Mouse (Mus musculus): ENCODE measurements around the gene Ipo9.

DNA sequence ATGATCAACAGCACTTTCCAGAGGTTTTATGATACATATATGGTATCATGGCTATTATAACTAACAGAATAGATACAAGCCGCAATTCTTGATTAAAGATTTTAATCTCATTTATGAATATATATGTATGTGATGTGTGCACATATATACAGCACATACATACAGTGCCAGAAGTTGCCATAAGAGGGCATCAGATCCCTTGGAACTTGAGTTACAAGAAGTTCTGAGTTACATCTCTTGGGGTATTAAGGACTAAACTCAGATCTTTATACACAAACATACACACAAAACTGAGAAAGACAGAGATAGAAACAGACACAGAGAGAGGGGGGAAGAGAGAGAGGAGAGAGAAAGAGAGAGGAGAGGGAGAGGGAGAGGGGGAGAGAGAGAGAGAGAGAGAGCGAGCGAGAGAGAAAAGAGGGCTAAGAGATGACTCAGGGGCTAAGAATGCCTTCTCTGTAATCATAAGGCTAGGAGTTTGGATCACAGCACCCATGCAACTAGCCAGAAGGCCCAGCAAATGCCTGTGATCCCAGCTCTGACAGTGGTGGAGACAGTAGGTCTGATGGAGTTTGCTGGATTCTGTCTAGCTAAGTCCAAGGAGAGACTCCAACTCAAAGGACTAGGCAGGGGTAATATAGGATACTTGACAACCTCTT, 28.7 kb downstream of the Ipo9 start:
- TF ChIP-seq CTCF (IDR thresholded peaks at IDR 0.05; ENCODE audit: low read depth) = no peak
- no peak for TF ChIP-seq EP300 (IDR thresholded peaks at IDR 0.05; ENCODE audit: low read depth)

Measured in liver, embryonic 14.5 days (tissue).